Mouse (Mus musculus): ENCODE data around the gene Ildr2. TPM values are rescaled to one million over a fixed set of nuclear protein-coding genes. Genes with fewer than 3 reads are reported as not detected.

The Ildr2 gene
- polyA plus RNA-seq, 1 experiment from 2014 or later, result 0.11 TPM

DNA sequence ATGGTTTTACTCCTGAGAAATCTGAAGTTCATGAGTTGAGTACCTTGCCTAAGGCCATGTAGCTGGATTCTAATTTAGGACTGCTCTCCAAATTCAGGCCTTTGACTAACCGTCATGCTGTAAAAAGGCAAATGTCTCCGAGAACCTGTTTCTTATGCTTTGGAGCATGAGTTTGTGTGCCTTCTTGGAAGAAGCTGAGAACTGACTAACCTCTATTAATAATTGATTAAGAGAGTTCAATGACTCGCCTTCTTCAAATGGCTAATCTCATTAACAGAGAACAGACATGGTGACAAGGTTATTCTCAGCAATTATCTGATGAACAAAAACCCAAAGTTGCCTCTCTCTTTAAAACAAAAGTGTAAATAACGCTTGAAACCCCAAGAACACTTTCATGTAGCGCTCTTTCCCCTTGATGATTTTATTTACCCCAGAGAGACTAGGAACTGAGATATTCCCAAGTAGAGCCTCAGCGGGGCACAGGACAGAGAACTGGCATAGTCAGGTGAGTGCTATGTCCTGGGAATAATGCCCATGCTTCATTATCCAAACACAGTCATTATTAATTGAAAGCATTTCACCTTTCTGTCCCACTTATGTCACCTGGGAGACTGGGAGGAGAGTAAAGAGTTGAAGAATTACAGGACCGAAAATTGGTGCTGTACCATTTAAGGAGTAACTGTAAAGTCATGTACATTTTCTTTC is 12.2 kb downstream of the Ildr2 start:
- no peaks in the 10 kb centered on the region for H3K27me3 ChIP-seq
- 82% methylated on average over 7 of the region's 7 CpGs for WGBS
- no peak for ATAC-seq (ENCODE audit: low FRiP score, low read depth)

DNA sequence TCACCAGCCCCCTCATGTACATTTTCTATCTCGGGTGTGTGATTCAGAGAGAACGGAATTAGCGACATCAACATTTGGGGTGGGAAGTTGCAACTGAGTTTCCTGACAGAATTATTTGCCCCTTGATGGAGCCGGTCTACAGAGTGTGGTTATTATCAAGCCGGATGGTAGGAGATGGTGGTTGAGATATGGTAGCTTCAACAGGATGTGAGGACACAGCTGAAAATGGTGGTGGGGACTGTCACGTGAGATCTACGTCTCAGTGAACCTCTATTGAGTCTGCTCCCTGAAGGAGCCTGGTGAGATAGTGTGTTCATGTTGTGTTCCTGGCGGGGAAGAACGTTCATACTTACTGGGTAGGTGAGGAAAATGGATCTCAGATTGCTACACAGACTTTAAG is 13.0 kb downstream of the Ildr2 start:
- Histone ChIP-seq H3K4me3 (no peak overlapping the region), H3K27me3 (no peaks in the 10 kb centered on the region), H3K36me3 (no peaks in the 10 kb centered on the region), H3K27ac (no peak overlapping the region), H3K9ac (no peak overlapping the region), H3K9me3 (no peaks in the 10 kb centered on the region), H3K4me2 (replicated peaks) (no peak overlapping the region), H3K4me1 (no peaks in the 10 kb centered on the region)
- ATAC-seq (ENCODE audit: low FRiP score, low read depth), result no peak
- WGBS, result 95% methylated on average over 9 of the region's 9 CpGs

More for the DNA sequence above, 12.2 kb downstream of the Ildr2 start:
- no peak overlapping the region for H3K9ac ChIP-seq
- H3K4me1 ChIP-seq, result no peaks in the 10 kb centered on the region
- H3K9me3 ChIP-seq, result no peaks in the 10 kb centered on the region
- no peak overlapping the region for H3K4me3 ChIP-seq
- H3K4me2 ChIP-seq (replicated peaks), result no peak overlapping the region
- H3K36me3 ChIP-seq, result no peaks in the 10 kb centered on the region
- H3K27ac ChIP-seq, result no peak overlapping the region

- H3K4me2 ChIP-seq (replicated peaks), result no peak overlapping the region
- no peaks in the 10 kb centered on the region for H3K27me3 ChIP-seq
- no peak overlapping the region for H3K27ac ChIP-seq
- no peaks in the 10 kb centered on the region for H3K36me3 ChIP-seq
- no peaks in the 10 kb centered on the region for H3K9me3 ChIP-seq
- H3K4me3 ChIP-seq, result no peak overlapping the region
- no peaks in the 10 kb centered on the region for H3K4me1 ChIP-seq
- ATAC-seq (ENCODE audit: low FRiP score, low read depth), result no peak
- no peak overlapping the region for H3K9ac ChIP-seq
- 89% methylated on average over 5 of the region's 5 CpGs for WGBS
These were observed 14.3 kb downstream of the Ildr2 start for GRCm38 (mm10) chr1:166268218-166268617.

- no peaks in the 10 kb centered on the region for H3K36me3 ChIP-seq
- no peak for ATAC-seq (ENCODE audit: low FRiP score, low read depth)
- no peaks in the 10 kb centered on the region for H3K9me3 ChIP-seq
- no peak overlapping the region for H3K4me2 ChIP-seq (replicated peaks)
- H3K27ac ChIP-seq, result no peak overlapping the region
- WGBS, result 57% methylated on average over 2 of the region's 2 CpGs
- no peak overlapping the region for H3K4me3 ChIP-seq
- H3K27me3 ChIP-seq, result 0 out of 2 replicates have a peak, but pooled peaks cover 3% of the 10 kb centered on the region
- peaks cover 34% of the 10 kb centered on the region for H3K4me1 ChIP-seq
- no peak overlapping the region for H3K9ac ChIP-seq
These were observed 24.8 kb downstream of the Ildr2 start for GRCm38 (mm10) chr1:166278786-166279185.

GRCm38 (mm10) chr1:166279580-166280206 is 25.8 kb downstream of the Ildr2 start:
- H3K27ac ChIP-seq, result no peak overlapping the region
- WGBS, result 35% methylated on average over 9 of the region's 9 CpGs
- 0 out of 2 replicates have a peak, but pooled peaks cover 3% of the 10 kb centered on the region for H3K27me3 ChIP-seq
- H3K4me3 ChIP-seq, result no peak overlapping the region
- H3K4me1 ChIP-seq, result peaks cover 34% of the 10 kb centered on the region
- no peak overlapping the region for H3K9ac ChIP-seq
- no peaks in the 10 kb centered on the region for H3K9me3 ChIP-seq
- no peak for ATAC-seq (ENCODE audit: low FRiP score, low read depth)
- no peak overlapping the region for H3K4me2 ChIP-seq (replicated peaks)
- no peaks in the 10 kb centered on the region for H3K36me3 ChIP-seq

GRCm38 (mm10) chr1:166280566-166280965 is 26.6 kb downstream of the Ildr2 start:
- ATAC-seq (ENCODE audit: low FRiP score, low read depth), result peak; percentile 79
- Histone ChIP-seq H3K4me1 (peaks cover 34% of the 10 kb centered on the region), H3K4me2 (replicated peaks) (0 out of 2 replicates have a peak overlapping the region, but pooled peaks have one; percentile 9)

GRCm38 (mm10) chr1:166281287-166281686 is 27.3 kb downstream of the Ildr2 start:
- Histone ChIP-seq H3K4me2 (replicated peaks) (no peak overlapping the region), H3K4me1 (peaks cover 34% of the 10 kb centered on the region), H3K27me3 (0 out of 2 replicates have a peak, but pooled peaks cover 3% of the 10 kb centered on the region), H3K9me3 (no peaks in the 10 kb centered on the region), H3K9ac (no peak overlapping the region), H3K36me3 (no peaks in the 10 kb centered on the region), H3K27ac (0 out of 2 replicates have a peak overlapping the region, but pooled peaks have one; percentile 15), H3K4me3 (no peak overlapping the region)
- no peak for ATAC-seq (ENCODE audit: low FRiP score, low read depth)
- WGBS, result 17% methylated on average over 1 of the region's 1 CpGs

More at GRCm38 (mm10) chr1:166280566-166280965, 26.6 kb downstream of the Ildr2 start:
- H3K9ac ChIP-seq, result no peak overlapping the region
- H3K36me3 ChIP-seq, result no peaks in the 10 kb centered on the region
- H3K27ac ChIP-seq, result 0 out of 2 replicates have a peak overlapping the region, but pooled peaks have one; percentile 15
- no peaks in the 10 kb centered on the region for H3K9me3 ChIP-seq
- no peak overlapping the region for H3K4me3 ChIP-seq
- 6% methylated on average over 1 of the region's 1 CpGs for WGBS
- H3K27me3 ChIP-seq, result 0 out of 2 replicates have a peak, but pooled peaks cover 3% of the 10 kb centered on the region

DNA sequence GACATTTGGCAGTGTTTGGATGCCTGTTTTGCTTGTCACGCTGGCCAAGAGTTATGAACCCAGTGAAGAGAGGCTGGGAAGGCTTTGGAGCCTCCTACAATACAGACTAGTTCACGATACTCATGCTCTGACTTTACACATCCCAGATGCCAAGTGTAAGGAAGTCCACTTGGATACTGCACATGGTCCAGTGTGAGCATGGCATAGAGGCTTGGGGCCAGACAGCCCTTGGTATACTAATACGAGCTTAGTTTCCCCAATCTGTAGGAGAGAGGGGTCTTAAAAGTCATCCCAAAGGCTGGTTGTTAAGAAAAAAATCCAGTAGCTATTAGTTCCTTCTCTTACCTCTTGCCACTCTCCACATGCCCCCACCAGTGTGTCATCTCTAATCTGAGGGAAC is 27.9 kb downstream of the Ildr2 start:
- Histone ChIP-seq H3K36me3 (no peaks in the 10 kb centered on the region), H3K9ac (no peak overlapping the region), H3K4me2 (replicated peaks) (no peak overlapping the region), H3K27me3 (0 out of 2 replicates have a peak, but pooled peaks cover 3% of the 10 kb centered on the region), H3K4me1 (peaks cover 34% of the 10 kb centered on the region), H3K27ac (no peak overlapping the region), H3K4me3 (no peak overlapping the region), H3K9me3 (no peaks in the 10 kb centered on the region)
- 39% methylated on average over 3 of the region's 3 CpGs for WGBS
- no peak for ATAC-seq (ENCODE audit: low FRiP score, low read depth)

GRCm38 (mm10) chr1:166282597-166283210 is 28.8 kb downstream of the Ildr2 start:
- no peak overlapping the region for H3K9ac ChIP-seq
- ATAC-seq (ENCODE audit: low FRiP score, low read depth), result peak; percentile 78
- peak overlapping the region; percentile 32 for H3K4me3 ChIP-seq
- peak overlapping the region; percentile 66 for H3K4me2 ChIP-seq (replicated peaks)
- no peak overlapping the region for H3K27ac ChIP-seq
- H3K27me3 ChIP-seq, result 0 out of 2 replicates have a peak, but pooled peaks cover 3% of the 10 kb centered on the region
- 7% methylated on average over 22 of the region's 22 CpGs for WGBS
- no peaks in the 10 kb centered on the region for H3K9me3 ChIP-seq
- peaks cover 34% of the 10 kb centered on the region for H3K4me1 ChIP-seq
- H3K36me3 ChIP-seq, result no peaks in the 10 kb centered on the region

GRCm38 (mm10) chr1:166283451-166283850 is 29.5 kb downstream of the Ildr2 start:
- 89% methylated on average over 6 of the region's 6 CpGs for WGBS
- H3K9ac ChIP-seq, result no peak overlapping the region
- no peaks in the 10 kb centered on the region for H3K36me3 ChIP-seq
- 0 out of 2 replicates have a peak, but pooled peaks cover 3% of the 10 kb centered on the region for H3K27me3 ChIP-seq
- H3K4me3 ChIP-seq, result no peak overlapping the region
- peaks cover 34% of the 10 kb centered on the region for H3K4me1 ChIP-seq
- no peak overlapping the region for H3K27ac ChIP-seq
- ATAC-seq (ENCODE audit: low FRiP score, low read depth), result no peak
- no peak overlapping the region for H3K4me2 ChIP-seq (replicated peaks)
- no peaks in the 10 kb centered on the region for H3K9me3 ChIP-seq

DNA sequence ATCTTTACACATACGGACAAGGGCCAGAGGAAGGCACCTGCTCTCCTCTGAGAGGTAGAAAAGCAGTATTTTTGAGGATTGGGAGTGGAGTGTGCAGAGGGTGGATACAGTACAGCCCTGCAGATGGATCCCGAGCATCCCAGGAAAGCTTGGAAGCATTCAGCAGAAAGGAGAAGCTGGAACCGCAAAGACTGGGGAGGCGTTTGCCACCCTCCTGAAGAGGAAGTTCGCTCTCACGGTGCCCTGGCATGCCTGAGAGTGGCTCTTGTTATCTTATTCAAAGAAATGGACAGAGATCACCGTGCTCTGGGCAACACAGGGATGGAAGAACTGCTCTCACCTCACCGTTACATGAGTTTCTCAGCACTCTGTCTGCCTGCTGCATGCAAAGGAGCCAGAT is 30.5 kb downstream of the Ildr2 start:
- H3K4me2 ChIP-seq (replicated peaks), result no peak overlapping the region
- peaks cover 34% of the 10 kb centered on the region for H3K4me1 ChIP-seq
- no peak overlapping the region for H3K27ac ChIP-seq
- H3K4me3 ChIP-seq, result no peak overlapping the region
- no peaks in the 10 kb centered on the region for H3K36me3 ChIP-seq
- 86% methylated on average over 8 of the region's 8 CpGs for WGBS
- no peak for ATAC-seq (ENCODE audit: low FRiP score, low read depth)
- H3K9me3 ChIP-seq, result no peaks in the 10 kb centered on the region
- no peak overlapping the region for H3K9ac ChIP-seq
- 0 out of 2 replicates have a peak, but pooled peaks cover 3% of the 10 kb centered on the region for H3K27me3 ChIP-seq

- Histone ChIP-seq H3K36me3 (no peaks in the 10 kb centered on the region), H3K4me1 (peaks cover 18% of the 10 kb centered on the region), H3K4me3 (no peak overlapping the region), H3K27ac (no peak overlapping the region), H3K9ac (no peak overlapping the region), H3K27me3 (0 out of 2 replicates have a peak, but pooled peaks cover 3% of the 10 kb centered on the region), H3K4me2 (replicated peaks) (no peak overlapping the region), H3K9me3 (no peaks in the 10 kb centered on the region)
- no peak for ATAC-seq (ENCODE audit: low FRiP score, low read depth)
- 81% methylated on average over 9 of the region's 9 CpGs for WGBS
These were observed 32.3 kb downstream of the Ildr2 start for GRCm38 (mm10) chr1:166286231-166286630.
